Mouse (Mus musculus): ENCODE results near the gene Dnajc11.

DNA sequence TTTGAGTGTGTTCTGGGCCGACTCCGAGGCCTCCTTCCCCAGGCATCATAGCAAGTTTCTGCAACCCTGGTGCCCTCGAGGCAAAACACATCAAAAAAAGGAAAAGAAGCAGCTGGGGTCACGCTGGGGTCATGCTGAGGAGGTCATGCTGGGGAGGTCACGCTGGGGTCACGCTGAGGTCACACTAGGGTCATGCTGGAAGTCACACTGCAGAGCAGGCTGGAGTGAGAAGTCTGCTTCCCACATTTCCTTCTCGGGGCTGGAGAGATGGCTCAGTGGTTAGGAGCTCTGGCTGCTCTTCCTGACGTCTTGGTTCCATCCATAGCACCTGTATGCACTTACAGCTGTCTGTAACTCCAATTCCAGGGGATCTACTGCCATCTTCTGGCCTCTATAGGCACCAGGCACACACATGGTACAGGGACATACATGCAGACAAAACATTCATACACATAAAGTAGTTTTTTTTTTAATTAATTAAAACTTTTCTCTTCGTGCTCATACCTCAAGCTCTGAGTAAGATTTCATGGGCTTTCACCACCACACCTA lies 36.3 kb upstream of the Dnajc11 start:
- TF ChIP-seq CTCF (IDR thresholded peaks at IDR 0.05; ENCODE audit: low read depth) (peak; percentile 21; the same call in 1 of the 2 replicates), EP300 (IDR thresholded peaks at IDR 0.05; ENCODE audit: low read depth) (no peak)

All from liver, postnatal 0 days (tissue).